Mouse (Mus musculus) testis, adult 2 months (tissue): ENCODE results near the gene Cideb.

Source experiments
- CTCF ChIP-seq: fragments of 200-500 bp; IDR thresholded peaks from 2 replicates; pipeline ENCODE4 v1.5.1; 2012; ENCODE audit warnings: low read depth, mild to moderate bottlenecking, inconsistent platforms, low read length, moderate library complexity; ENCODE audit not compliant: control insufficient read depth, insufficient read depth, insufficient replicate concordance
- POLR2A ChIP-seq: fragments of 200-500 bp; IDR thresholded peaks from 2 replicates; pipeline ENCODE4 v1.6.1; 2012; ENCODE audit warnings: low read depth, mild to moderate bottlenecking, inconsistent platforms, low read length, moderate library complexity; ENCODE audit not compliant: control insufficient read depth

DNA sequence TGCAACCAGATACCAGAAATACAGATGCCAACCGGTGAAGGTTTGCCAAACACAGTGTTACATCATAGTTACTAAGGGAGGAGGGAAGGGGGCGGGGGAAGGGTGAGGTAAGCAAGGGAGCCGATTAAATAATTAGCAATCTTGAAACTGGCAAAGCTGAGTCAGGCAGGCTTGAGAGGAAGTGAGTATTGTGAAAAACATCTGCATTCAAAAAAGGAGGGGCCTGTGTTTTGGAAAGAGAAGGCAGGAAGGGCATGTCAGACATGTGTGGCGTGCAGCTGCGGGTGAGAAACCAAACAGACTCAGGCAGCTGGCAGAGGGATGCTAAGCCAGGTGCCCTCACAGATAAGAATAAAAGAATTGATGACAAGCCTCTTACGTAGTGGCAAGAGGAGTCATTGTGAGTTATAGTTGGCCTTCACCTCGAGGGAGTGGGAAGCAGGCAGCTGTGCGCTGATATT lies 33.8 kb downstream of the Cideb start:
- TF ChIP-seq CTCF (no peak), POLR2A (no peak)
